Mouse (Mus musculus) ES-Bruce4 (cell line): ENCODE measurements around the gene Mageb18. TPM values are rescaled to one million over a fixed set of nuclear protein-coding genes. Genes with fewer than 3 reads are reported as not detected.
A peak's percentile ranks its signal among the peaks of the same experiment; 100 is the strongest.
"Not testable (repeated sequence)": the region's sequence is repeated elsewhere in the genome, so short reads cannot be mapped to it uniquely, and the experiment has no call there.

Source experiments
- H3K27ac ChIP-seq: 2 replicates; pipeline ENCODE4 v1.5.1; 2012; ENCODE audit warnings: low read length, inconsistent platforms; ENCODE audit not compliant: insufficient read depth
- H3K27me3 ChIP-seq: 2 replicates; pipeline ENCODE4 v1.6.1; 2012; ENCODE audit warnings: mild to moderate bottlenecking, low read length, inconsistent platforms; ENCODE audit not compliant: control insufficient read depth, poor library complexity, insufficient read depth, severe bottlenecking
- H3K36me3 ChIP-seq: 2 replicates; pipeline ENCODE4 v1.6.1; 2012; ENCODE audit warnings: inconsistent platforms, mild to moderate bottlenecking, low read length, moderate library complexity; ENCODE audit not compliant: control insufficient read depth, poor library complexity, insufficient read depth, severe bottlenecking
- H3K4me1 ChIP-seq: one replicate; pipeline ENCODE4 v1.8.1; 2011; ENCODE audit warnings: low read length; ENCODE audit not compliant: control insufficient read depth, insufficient read depth
- H3K4me3 ChIP-seq: 2 replicates; pipeline ENCODE4 v1.5.1; 2011; ENCODE audit warnings: low read depth, mild to moderate bottlenecking, low read length
- H3K9ac ChIP-seq: 2 replicates; pipeline ENCODE4 v1.6.1; 2012; ENCODE audit warnings: low read depth, mild to moderate bottlenecking, inconsistent platforms; ENCODE audit not compliant: poor library complexity, severe bottlenecking
- H3K9me3 ChIP-seq: replicated peaks from 2 replicates; pipeline ENCODE4 v1.6.1; 2012; ENCODE audit warnings: mild to moderate bottlenecking, low read length, inconsistent platforms; ENCODE audit not compliant: control insufficient read depth, poor library complexity, insufficient read depth, severe bottlenecking
- CTCF ChIP-seq: IDR thresholded peaks from one replicate; pipeline ENCODE4 v1.8.1; 2011; ENCODE audit warnings: low read depth, low read length
- EP300 ChIP-seq: IDR thresholded peaks from 2 replicates; pipeline ENCODE4 v1.6.1; 2011; ENCODE audit warnings: low read depth, low read length; ENCODE audit not compliant: insufficient read depth
- POLR2A ChIP-seq: IDR thresholded peaks from one replicate; pipeline ENCODE4 v1.8.1; 2011; ENCODE audit warnings: low read length; ENCODE audit not compliant: insufficient read depth
- polyA plus RNA-seq: library from polyadenylated mRNA; stranded (reverse); fragments of >200 nt; gene quantifications from 2 replicates; pipeline ENCODE4 v1.2.4, GENCODE M21; 2011; ENCODE audit warnings: low read depth; ENCODE audit not compliant: missing spikeins, insufficient read depth, insufficient read length

The Mageb18 gene
- not detected in 2 replicates for polyA plus RNA-seq

DNA sequence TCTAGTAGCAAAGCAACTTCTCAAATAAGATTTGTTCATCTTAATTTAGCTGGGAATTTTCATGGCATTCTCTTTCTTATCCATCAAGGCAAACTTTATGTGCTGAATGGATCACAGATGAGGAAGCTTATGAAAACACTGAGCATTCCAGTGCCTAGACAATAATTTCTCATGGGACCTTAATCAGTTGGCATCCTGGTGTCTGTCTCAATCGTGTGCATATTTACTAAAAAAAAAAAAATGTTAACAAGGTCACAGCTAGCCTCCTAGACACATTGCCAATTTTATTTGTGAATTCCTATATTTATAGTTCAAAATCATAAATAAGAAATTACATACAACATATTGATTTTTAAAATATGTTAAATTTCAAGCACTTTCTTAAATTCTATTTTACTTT, at the start of gene Mageb18:
Gene Mageb18 (minus strand): TSS at position 101 of the 400 bp plus-strand sequence.
- TF ChIP-seq EP300 (no peak), CTCF (no peak), POLR2A (no peak)
- Histone ChIP-seq H3K4me3 (no peak within 1 kb of the TSS), H3K9me3 (no peaks in the 10 kb centered on the region), H3K36me3 (no peaks in the 10 kb centered on the region), H3K27ac (no peak within 1 kb of the TSS), H3K27me3 (no peaks in the 10 kb centered on the region), H3K4me1 (no peaks in the 10 kb centered on the region), H3K9ac (no peak within 1 kb of the TSS)

DNA sequence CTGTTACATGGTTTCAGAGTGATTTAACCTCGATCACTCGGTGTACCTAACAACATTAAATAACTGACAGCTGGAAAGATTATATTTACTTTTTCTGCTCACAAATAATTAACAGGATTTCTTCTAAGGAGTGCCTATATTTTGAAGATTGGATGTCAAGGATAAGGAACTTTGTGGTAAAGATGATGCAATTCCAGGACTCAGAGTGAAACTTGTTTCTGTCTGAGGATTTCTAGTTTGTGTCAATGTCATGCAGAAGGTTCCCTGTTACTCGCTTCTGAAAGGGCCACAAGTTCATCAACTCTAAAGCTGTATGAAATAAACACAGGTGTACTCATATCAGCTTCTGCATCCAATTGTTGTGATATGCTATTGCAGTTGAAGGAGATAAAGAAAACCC, 13.4 kb upstream of the Mageb18 start:
- H3K27me3 ChIP-seq: no peaks in the 10 kb centered on the region
- H3K4me1 ChIP-seq: no peaks in the 10 kb centered on the region
- no peaks in the 10 kb centered on the region for H3K9me3 ChIP-seq
- no peak overlapping the region for H3K9ac ChIP-seq
- no peaks in the 10 kb centered on the region for H3K36me3 ChIP-seq
- no peak overlapping the region for H3K27ac ChIP-seq
- H3K4me3 ChIP-seq: no peak overlapping the region
- TF ChIP-seq EP300: no peak
- TF ChIP-seq POLR2A: no peak
- TF ChIP-seq CTCF: no peak

DNA sequence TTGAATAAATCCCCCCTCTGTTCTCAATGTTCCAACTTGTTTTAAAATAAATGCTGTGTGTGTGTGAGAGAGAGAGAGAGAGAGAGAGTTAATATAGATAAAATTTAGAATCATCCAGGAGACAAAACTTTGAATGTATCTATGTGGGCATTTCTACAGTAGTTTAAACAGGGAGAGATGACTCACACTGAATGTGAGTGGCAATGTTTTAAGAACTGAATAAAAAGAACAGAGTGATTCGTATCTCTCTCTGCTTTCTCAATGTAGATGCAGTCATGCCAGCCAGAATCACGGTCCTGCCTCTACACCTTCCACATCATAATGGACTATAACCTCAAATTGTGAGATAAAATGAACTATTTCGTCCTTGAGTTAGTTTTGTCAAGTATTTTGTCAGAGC, 11.1 kb upstream of the Mageb18 start:
- Histone ChIP-seq H3K4me1 (no peaks in the 10 kb centered on the region), H3K4me3 (no peak overlapping the region), H3K27me3 (no peaks in the 10 kb centered on the region), H3K9ac (no peak overlapping the region), H3K36me3 (no peaks in the 10 kb centered on the region), H3K9me3 (no peaks in the 10 kb centered on the region), H3K27ac (no peak overlapping the region)
- TF ChIP-seq CTCF (no peak), EP300 (no peak), POLR2A (no peak)

DNA sequence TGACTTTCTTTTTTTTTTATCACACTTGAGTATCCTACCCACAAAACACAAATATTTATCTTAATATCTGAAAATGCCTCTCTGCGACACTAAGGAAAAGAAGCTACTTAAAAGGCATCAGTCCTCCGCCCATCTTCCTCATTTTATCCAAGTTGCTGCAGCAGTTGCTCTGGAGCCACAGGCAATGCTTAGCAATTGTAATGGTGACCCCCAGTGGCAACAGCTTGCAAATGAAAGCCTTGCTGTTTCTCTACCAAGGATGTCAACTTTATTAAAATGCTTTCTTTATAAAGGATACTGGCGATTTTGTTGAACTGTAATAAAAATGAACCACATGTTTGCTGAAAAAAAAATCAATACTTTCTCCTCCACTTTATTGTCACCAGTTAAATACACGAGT, 2.0 kb downstream of the Mageb18 start:
- TF ChIP-seq CTCF: peak; percentile 9
- TF ChIP-seq POLR2A: no peak
- no peak overlapping the region for H3K27ac ChIP-seq
- no peaks in the 10 kb centered on the region for H3K9me3 ChIP-seq
- H3K4me1 ChIP-seq: no peaks in the 10 kb centered on the region
- no peaks in the 10 kb centered on the region for H3K36me3 ChIP-seq
- H3K9ac ChIP-seq: no peak overlapping the region
- no peak overlapping the region for H3K4me3 ChIP-seq
- H3K27me3 ChIP-seq: no peaks in the 10 kb centered on the region

DNA sequence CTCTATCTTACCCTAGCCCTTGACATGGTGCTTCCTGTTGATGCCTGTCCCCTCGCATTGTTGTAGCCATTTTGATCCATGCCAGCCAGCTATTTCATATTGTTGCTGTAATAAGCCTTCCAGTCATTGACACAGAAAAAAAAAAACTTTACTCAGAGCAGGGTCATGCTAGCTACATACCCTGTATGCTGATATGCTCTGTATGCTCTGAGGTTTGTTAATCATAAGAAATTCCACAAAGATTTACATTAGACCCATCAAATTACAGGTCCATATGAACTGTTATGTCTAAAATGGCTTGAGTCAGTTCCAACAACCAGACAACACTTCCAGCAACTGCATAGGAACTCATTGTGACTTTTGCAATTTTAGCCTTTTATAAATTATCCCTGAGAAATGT, 71.5 kb downstream of the Mageb18 start:
- no peaks in the 10 kb centered on the region for H3K36me3 ChIP-seq
- H3K9ac ChIP-seq: no peak overlapping the region
- TF ChIP-seq EP300 (no peak), POLR2A (no peak), CTCF (no peak)
- H3K27me3 ChIP-seq: no peaks in the 10 kb centered on the region
- no peaks in the 10 kb centered on the region for H3K9me3 ChIP-seq
- no peak overlapping the region for H3K4me3 ChIP-seq
- H3K4me1 ChIP-seq: no peaks in the 10 kb centered on the region
- H3K27ac ChIP-seq: no peak overlapping the region

DNA sequence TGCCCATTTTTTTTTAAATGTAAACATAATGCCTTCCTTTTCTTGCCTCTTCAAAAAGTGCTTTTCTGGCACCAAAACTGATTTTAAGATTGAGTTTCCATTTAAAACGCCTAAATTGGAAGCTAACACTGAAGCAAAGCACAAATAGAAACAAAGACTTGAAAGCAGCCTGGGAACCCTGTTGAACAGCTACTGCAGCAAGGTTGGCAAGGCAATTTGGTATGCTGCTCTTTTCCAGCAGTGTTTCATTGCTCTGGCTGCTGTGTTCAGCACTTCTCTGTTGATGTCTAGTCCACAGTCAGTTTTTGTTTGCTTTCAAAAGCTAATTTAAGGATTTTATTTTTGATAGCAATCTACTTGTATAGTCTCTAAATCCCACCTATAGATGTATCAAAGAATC, 101.1 kb downstream of the Mageb18 start:
- Histone ChIP-seq H3K9ac (no peak overlapping the region), H3K27ac (no peak overlapping the region), H3K27me3 (no peaks in the 10 kb centered on the region), H3K36me3 (no peaks in the 10 kb centered on the region), H3K9me3 (no peaks in the 10 kb centered on the region), H3K4me1 (no peaks in the 10 kb centered on the region), H3K4me3 (no peak overlapping the region)
- no peak for TF ChIP-seq CTCF
- no peak for TF ChIP-seq EP300
- no peak for TF ChIP-seq POLR2A

DNA sequence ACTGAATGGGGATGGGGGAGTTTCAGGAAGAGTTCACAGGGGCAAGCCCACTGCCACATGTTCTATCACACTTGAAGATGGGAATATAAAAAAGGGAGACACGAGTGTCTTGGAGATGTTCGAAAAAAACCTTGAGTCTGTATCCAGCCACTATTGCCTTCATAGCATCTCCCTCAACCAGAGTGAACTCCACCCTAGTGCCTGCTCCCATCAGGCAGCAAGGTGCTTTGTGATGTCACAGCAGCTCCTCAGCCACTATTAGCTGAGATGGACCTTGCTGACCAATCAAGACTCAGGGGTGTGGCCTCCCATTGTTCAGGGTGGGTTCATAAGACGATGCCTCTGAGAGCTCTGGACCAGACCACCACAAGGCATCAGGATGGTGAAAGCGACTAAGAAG, 109.7 kb downstream of the Mageb18 start, which contains the start of gene Gm5941:
Gene Gm5941 (plus strand): TSS at position 301 of the 400 bp plus-strand sequence.
- not testable (repeated sequence) for H3K27me3 ChIP-seq, H3K9ac ChIP-seq, H3K36me3 ChIP-seq, H3K4me3 ChIP-seq, H3K27ac ChIP-seq, H3K4me1 ChIP-seq, H3K9me3 ChIP-seq
